Comparison of ENCODE assay signal across 8 mouse cellular contexts in genomic region chr17:31658468-31659185, GRCm38 (mm10). TPM values are rescaled to one million over a fixed set of nuclear protein-coding genes. Genes with fewer than 3 reads are reported as not detected.
DNase-seq lines count a peak whose midpoint lies in the region; ATAC-seq and TF ChIP-seq lines count a peak whose summit lies in the region.

U2af1 (minus strand) TSS chr17:31658892.

- peaks cover 36% of the 10 kb centered on the region for H3K36me3 ChIP-seq in C2C12 (ENCODE audit: control insufficient read depth, insufficient read depth)
- peaks cover 38% of the 10 kb centered on the region for H3K36me3 ChIP-seq in erythroblast, embryonic 14.5 days (ENCODE audit: control insufficient read depth)
- H3K36me3 ChIP-seq in heart, embryonic 11.5 days (ENCODE audit: control insufficient read depth, insufficient read depth, low read length): peaks cover 13% of the 10 kb centered on the region
- H3K36me3 ChIP-seq in kidney, embryonic 16.5 days (ENCODE audit: insufficient read depth, low read length): peaks cover 23% of the 10 kb centered on the region
- peaks cover 11% of the 10 kb centered on the region for H3K36me3 ChIP-seq in liver, adult 2 months (ENCODE audit: control insufficient read depth, insufficient read depth, low read length)
- H3K36me3 ChIP-seq in myocyte (ENCODE audit: control insufficient read depth, insufficient read depth): peaks cover 14% of the 10 kb centered on the region
- peaks cover 13% of the 10 kb centered on the region for H3K36me3 ChIP-seq in splenic B cell, adult 2 months (ENCODE audit: control insufficient read depth, insufficient read depth, low read length, poor library complexity, severe bottlenecking)

- H3K79me2 ChIP-seq in C2C12 (ENCODE audit: control insufficient read depth, insufficient read depth) (peaks cover 50% of the 10 kb centered on the region), myocyte (ENCODE audit: control insufficient read depth, insufficient read depth) (peaks cover 47% of the 10 kb centered on the region)
- peaks cover 20% of the 10 kb centered on the region for H3K79me2 ChIP-seq in liver, adult 2 months (ENCODE audit: control insufficient read depth, insufficient read depth, low read length)

- no peaks in the 10 kb centered on the region for H3K27me3 ChIP-seq in C2C12 (ENCODE audit: control insufficient read depth, insufficient read depth, insufficient read length)
- H3K27me3 ChIP-seq in erythroblast, embryonic 14.5 days (ENCODE audit: control insufficient read depth): peaks cover 4% of the 10 kb centered on the region; the same call in 1 of the 2 replicates
- H3K27me3 ChIP-seq in heart, embryonic 11.5 days (ENCODE audit: control insufficient read depth, insufficient read depth, low read length): no peaks in the 10 kb centered on the region
- no peaks in the 10 kb centered on the region for H3K27me3 ChIP-seq in kidney, embryonic 16.5 days (ENCODE audit: insufficient read depth, low read length)
- H3K27me3 ChIP-seq in liver, adult 2 months (ENCODE audit: control insufficient read depth, insufficient read depth, low read length): no peaks in the 10 kb centered on the region
- H3K27me3 ChIP-seq in myocyte (ENCODE audit: control insufficient read depth, insufficient read depth, insufficient read length): no peaks in the 10 kb centered on the region
- no peaks in the 10 kb centered on the region for H3K27me3 ChIP-seq in splenic B cell, adult 2 months (ENCODE audit: control insufficient read depth, insufficient read depth, low read length, poor library complexity, severe bottlenecking)

- no peak for TF ChIP-seq CTCF in C2C12 (IDR thresholded peaks at IDR 0.05; ENCODE audit: control insufficient read depth, insufficient read depth, insufficient read length)
- no peak for TF ChIP-seq CTCF in brain, embryonic 14.5 days (IDR thresholded peaks at IDR 0.05; ENCODE audit: borderline replicate concordance, extremely low read depth, insufficient read depth, insufficient read length)
- TF ChIP-seq CTCF in liver, adult 2 months (IDR thresholded peaks at IDR 0.05; ENCODE audit: low read depth, low read length): 0 out of 2 replicates have a peak, but pooled peaks have one; percentile 0

- peak within 1 kb of the TSS; percentile 95 for H3K4me3 ChIP-seq in C2C12 (ENCODE audit: insufficient read depth, poor library complexity, severe bottlenecking)
- peak within 1 kb of the TSS; percentile 88 for H3K4me3 ChIP-seq in erythroblast, embryonic 14.5 days (replicated peaks)
- H3K4me3 ChIP-seq in heart, embryonic 11.5 days (ENCODE audit: low read depth, low read length): peak within 1 kb of the TSS; percentile 94
- peak within 1 kb of the TSS; percentile 95 for H3K4me3 ChIP-seq in kidney, embryonic 16.5 days (ENCODE audit: low read length)
- peak within 1 kb of the TSS; percentile 90 for H3K4me3 ChIP-seq in liver, adult 2 months (ENCODE audit: insufficient read depth, low read depth, low read length)
- H3K4me3 ChIP-seq in myocyte: peak within 1 kb of the TSS; percentile 80

- peak; percentile 99 for DNase-seq in brain, embryonic 14.5 days (ENCODE audit: low read depth)
- DNase-seq in liver, adult 2 months (ENCODE audit: extremely low read depth, low read depth, low spot score): peak; percentile 85
- peak; percentile 98 for DNase-seq in splenic B cell, adult 2 months (ENCODE audit: low read depth, low spot score)

- WGBS in heart, embryonic 11.5 days (ENCODE audit: insufficient replicate concordance): under 1% methylated on average over 77 of the region's 77 CpGs
- under 1% methylated on average over 71 of the region's 77 CpGs for WGBS in kidney, embryonic 16.5 days
- under 1% methylated on average over 71 of the region's 77 CpGs for WGBS in liver, adult 2 months

- H3K9me3 ChIP-seq in erythroblast, embryonic 14.5 days (ENCODE audit: control insufficient read depth, low read length): peaks cover 2% of the 10 kb centered on the region; the same call in 1 of the 2 replicates
- no peaks in the 10 kb centered on the region for H3K9me3 ChIP-seq in heart, embryonic 11.5 days (replicated peaks; ENCODE audit: control insufficient read depth, low read length)
- H3K9me3 ChIP-seq in kidney, embryonic 16.5 days (ENCODE audit: low read length): no peaks in the 10 kb centered on the region

- H3K27ac ChIP-seq in heart, embryonic 11.5 days (ENCODE audit: low read depth, low read length): peak within 1 kb of the TSS; percentile 87
- peak within 1 kb of the TSS; percentile 84 for H3K27ac ChIP-seq in kidney, embryonic 16.5 days (ENCODE audit: low read length)
- peak within 1 kb of the TSS; percentile 81 for H3K27ac ChIP-seq in liver, adult 2 months (replicated peaks; ENCODE audit: insufficient read depth, low read depth, low read length)

- peak within 1 kb of the TSS; percentile 100 for H3ac ChIP-seq in C2C12 (ENCODE audit: control insufficient read depth, insufficient read length, low read depth)
- H3ac ChIP-seq in myocyte (ENCODE audit: control insufficient read depth, insufficient read length): peak within 1 kb of the TSS; percentile 98

- H3K4me2 ChIP-seq in heart, embryonic 11.5 days: peak within 1 kb of the TSS; percentile 83
- H3K4me2 ChIP-seq in kidney, embryonic 16.5 days (replicated peaks; ENCODE audit: low read depth, low read length): peak within 1 kb of the TSS; percentile 80
- H3K4me2 ChIP-seq in myocyte (ENCODE audit: low read depth): peak within 1 kb of the TSS; percentile 89

- TF ChIP-seq POLR2A in brain, embryonic 14.5 days (IDR thresholded peaks at IDR 0.05; ENCODE audit: borderline replicate concordance, extremely low read depth, insufficient read depth, insufficient read length, poor library complexity, severe bottlenecking): peak; percentile 94
- TF ChIP-seq POLR2A in liver, adult 2 months (IDR thresholded peaks at IDR 0.05; ENCODE audit: extremely low read depth, insufficient read depth, low read length): peak; percentile 64
- peak; percentile 93 for TF ChIP-seq POLR2A in myocyte (IDR thresholded peaks at IDR 0.05; ENCODE audit: insufficient read length, low read depth)

- peak within 1 kb of the TSS; percentile 98 for H3K9ac ChIP-seq in heart, embryonic 11.5 days (ENCODE audit: low read depth, low read length)
- peak within 1 kb of the TSS; percentile 99 for H3K9ac ChIP-seq in kidney, embryonic 16.5 days (replicated peaks; ENCODE audit: low read length)
- H3K9ac ChIP-seq in liver, adult 2 months (ENCODE audit: low read depth, low read length): peak within 1 kb of the TSS; percentile 97

- peaks cover 46% of the 10 kb centered on the region for H3K79me3 ChIP-seq in C2C12 (ENCODE audit: low read depth)

- peaks cover 46% of the 10 kb centered on the region for H3K4me1 ChIP-seq in erythroblast, embryonic 14.5 days (ENCODE audit: control insufficient read depth)
- H3K4me1 ChIP-seq in heart, embryonic 11.5 days (ENCODE audit: control insufficient read depth, insufficient read depth, low read length): peaks cover 12% of the 10 kb centered on the region; the same call in 1 of the 2 replicates
- peaks cover 18% of the 10 kb centered on the region for H3K4me1 ChIP-seq in kidney, embryonic 16.5 days (ENCODE audit: insufficient read depth, low read length)
- peaks cover 15% of the 10 kb centered on the region for H3K4me1 ChIP-seq in liver, adult 2 months (ENCODE audit: control insufficient read depth, insufficient read depth, low read length)

- ATAC-seq in heart, embryonic 11.5 days (replicated peaks; ENCODE audit: insufficient number of reproducible peaks, low FRiP score, low TSS enrichment): peak; percentile 96
- ATAC-seq in kidney, embryonic 16.5 days (ENCODE audit: low FRiP score, low TSS enrichment): peak; percentile 99

TF ChIP-seq in C2C12, 6 proteins besides CTCF, POLR2A, EP300 and RAD21:
- TF ChIP-seq MAX (IDR thresholded peaks at IDR 0.05) (peak; percentile 39), CEBPB (IDR thresholded peaks at IDR 0.05; ENCODE audit: low read depth) (no peak)

TF ChIP-seq in myocyte, 11 proteins besides CTCF, POLR2A, EP300 and RAD21:
- TF ChIP-seq E2F4 (IDR thresholded peaks at IDR 0.05; ENCODE audit: insufficient read depth) (peak; percentile 52), POLR2AphosphoS2 (IDR thresholded peaks at IDR 0.05; ENCODE audit: insufficient read length, low read depth) (peak; percentile 95), MYOG (IDR thresholded peaks at IDR 0.05; ENCODE audit: control insufficient read depth in 1 of 3, insufficient read depth in 1 of 3, insufficient read length in 2 of 3, low read depth in 2 of 3) (peak in 2 of 3 experiments; percentile 56 to 61), TCF3 (IDR thresholded peaks at IDR 0.05; ENCODE audit: insufficient read length, low read depth) (no peak), MYOD1 (IDR thresholded peaks at IDR 0.05; ENCODE audit: control insufficient read depth in 1 of 3, insufficient read length in 2 of 3, low read depth in 2 of 3) (peak in 1 of 3 experiments; percentile 34), SRF (IDR thresholded peaks at IDR 0.05; ENCODE audit: control insufficient read depth, insufficient read length, low read depth) (no peak)

RNA-seq across cellular contexts. Expression of gene U2af1, which starts in this region (rescaled TPM):
- polyA plus RNA-seq in C2C12 (2012; fragmentation: generic; extraction: Trizol): 283 TPM
- 217 and 227 TPM in 2 replicates for polyA plus RNA-seq in brain, embryonic 14.5 days (2012; rRNA removed)
- 10.6 and 10.8 TPM in 2 replicates for polyA plus RNA-seq in erythroblast, embryonic 14.5 days (2012)
- polyA plus RNA-seq in heart, embryonic 11.5 days (2014; fragmentation: Nextera tagmentation; extraction: Ambion mirVana): 117 and 145 TPM in 2 replicates
- polyA plus RNA-seq in kidney, embryonic 16.5 days (2015; fragmentation: Nextera tagmentation; extraction: Ambion mirVana): 262 and 338 TPM in 2 replicates
- total RNA-seq in liver, adult 2 months (2014; rRNA removed): 53.5 and 57.1 TPM in 2 replicates
- polyA plus RNA-seq in liver, adult 2 months (2012; rRNA removed): 40.4 and 42.7 TPM in 2 replicates
- 135 TPM for polyA plus RNA-seq in myocyte (2012; fragmentation: generic; extraction: Trizol)

Comparison
In these comparisons a context has a peak if more than half of its experiments do, and no peak if none do; other contexts are left out.
1. Peak in every context shown above with its lines: DNase-seq, ATAC-seq, H3K4me3 ChIP-seq and H3K27ac ChIP-seq.